Mouse (Mus musculus): ENCODE results near the gene Mia. TPM values are rescaled to one million over a fixed set of nuclear protein-coding genes. Genes with fewer than 3 reads are reported as not detected.
A peak's percentile ranks its signal among the peaks of the same experiment; 100 is the strongest.

Mia gene
- polyA plus RNA-seq, 1 experiment: 13.5 TPM

GRCm38 (mm10) chr7:27153205-27153764, 27.7 kb downstream of the Mia start, which contains the start of gene Cyp2t4:
Gene Cyp2t4 (plus strand): TSS chr7:27153714.
- TF ChIP-seq POLR2A (IDR thresholded peaks at IDR 0.05; ENCODE audit: borderline replicate concordance, extremely low read depth, low read depth, low read length) (no peak), CTCF (IDR thresholded peaks at IDR 0.05; ENCODE audit: insufficient read depth, low read length) (no peak)
- peak; percentile 54 for DNase-seq
- peaks cover 5% of the 10 kb centered on the region for H3K4me1 ChIP-seq (ENCODE audit: control insufficient read depth, insufficient read depth, low read length)
- WGBS: 26% methylated on average over 10 of the region's 10 CpGs
- no peak within 1 kb of the TSS for H3K4me3 ChIP-seq (replicated peaks; ENCODE audit: extremely low read depth, low read depth, low read length)

GRCm38 (mm10) chr7:27136410-27136996, 44.5 kb downstream of the Mia start:
- no peaks in the 10 kb centered on the region for H3K4me1 ChIP-seq (ENCODE audit: control insufficient read depth, insufficient read depth, low read length)
- 35% methylated on average over 8 of the region's 8 CpGs for WGBS
- DNase-seq: no peak
- TF ChIP-seq CTCF (IDR thresholded peaks at IDR 0.05; ENCODE audit: insufficient read depth, low read length): no peak
- no peak for TF ChIP-seq POLR2A (IDR thresholded peaks at IDR 0.05; ENCODE audit: borderline replicate concordance, extremely low read depth, low read depth, low read length)
- no peak overlapping the region for H3K4me3 ChIP-seq (replicated peaks; ENCODE audit: extremely low read depth, low read depth, low read length)

GRCm38 (mm10) chr7:27133757-27134156, 47.2 kb downstream of the Mia start:
- TF ChIP-seq CTCF (IDR thresholded peaks at IDR 0.05; ENCODE audit: insufficient read depth, low read length) (no peak), POLR2A (IDR thresholded peaks at IDR 0.05; ENCODE audit: borderline replicate concordance, extremely low read depth, low read depth, low read length) (no peak)
- DNase-seq: no peak
- 79% methylated on average over 4 of the region's 4 CpGs for WGBS
- no peak overlapping the region for H3K4me3 ChIP-seq (replicated peaks; ENCODE audit: extremely low read depth, low read depth, low read length)
- no peaks in the 10 kb centered on the region for H3K4me1 ChIP-seq (ENCODE audit: control insufficient read depth, insufficient read depth, low read length)

- 48% methylated on average over 12 of the region's 12 CpGs for WGBS
- no peaks in the 10 kb centered on the region for H3K4me1 ChIP-seq (ENCODE audit: control insufficient read depth, insufficient read depth, low read length)
- no peak for DNase-seq
- peak; percentile 20; the same call in 1 of the 2 replicates for TF ChIP-seq POLR2A (IDR thresholded peaks at IDR 0.05; ENCODE audit: borderline replicate concordance, extremely low read depth, low read depth, low read length)
- TF ChIP-seq CTCF (IDR thresholded peaks at IDR 0.05; ENCODE audit: insufficient read depth, low read length): no peak
- no peak overlapping the region for H3K4me3 ChIP-seq (replicated peaks; ENCODE audit: extremely low read depth, low read depth, low read length)
Observed at GRCm38 (mm10) chr7:27133156-27133555, 47.8 kb downstream of the Mia start.

GRCm38 (mm10) chr7:27132588-27132987, 48.4 kb downstream of the Mia start:
- H3K4me3 ChIP-seq (replicated peaks; ENCODE audit: extremely low read depth, low read depth, low read length): no peak overlapping the region
- 11% methylated on average over 10 of the region's 10 CpGs for WGBS
- no peak for DNase-seq
- no peak for TF ChIP-seq CTCF (IDR thresholded peaks at IDR 0.05; ENCODE audit: insufficient read depth, low read length)
- no peak for TF ChIP-seq POLR2A (IDR thresholded peaks at IDR 0.05; ENCODE audit: borderline replicate concordance, extremely low read depth, low read depth, low read length)
- H3K4me1 ChIP-seq (ENCODE audit: control insufficient read depth, insufficient read depth, low read length): no peaks in the 10 kb centered on the region

GRCm38 (mm10) chr7:27131387-27131786, 49.6 kb downstream of the Mia start:
- TF ChIP-seq POLR2A (IDR thresholded peaks at IDR 0.05; ENCODE audit: borderline replicate concordance, extremely low read depth, low read depth, low read length): no peak
- TF ChIP-seq CTCF (IDR thresholded peaks at IDR 0.05; ENCODE audit: insufficient read depth, low read length): no peak
- H3K4me1 ChIP-seq (ENCODE audit: control insufficient read depth, insufficient read depth, low read length): no peaks in the 10 kb centered on the region
- H3K4me3 ChIP-seq (replicated peaks; ENCODE audit: extremely low read depth, low read depth, low read length): no peak overlapping the region
- DNase-seq: no peak
- WGBS: 64% methylated on average over 2 of the region's 2 CpGs

GRCm38 (mm10) chr7:27130521-27131370, 50.2 kb downstream of the Mia start:
- 85% methylated on average over 22 of the region's 22 CpGs for WGBS
- no peak for TF ChIP-seq CTCF (IDR thresholded peaks at IDR 0.05; ENCODE audit: insufficient read depth, low read length)
- peak; percentile 33; the same call in 1 of the 2 replicates for TF ChIP-seq POLR2A (IDR thresholded peaks at IDR 0.05; ENCODE audit: borderline replicate concordance, extremely low read depth, low read depth, low read length)
- Histone ChIP-seq H3K4me1 (ENCODE audit: control insufficient read depth, insufficient read depth, low read length) (no peaks in the 10 kb centered on the region), H3K4me3 (replicated peaks; ENCODE audit: extremely low read depth, low read depth, low read length) (no peak overlapping the region)
- DNase-seq: no peak

GRCm38 (mm10) chr7:27129811-27130210, 51.1 kb downstream of the Mia start:
- 81% methylated on average over 12 of the region's 12 CpGs for WGBS
- Histone ChIP-seq H3K4me3 (replicated peaks; ENCODE audit: extremely low read depth, low read depth, low read length) (no peak overlapping the region), H3K4me1 (ENCODE audit: control insufficient read depth, insufficient read depth, low read length) (no peaks in the 10 kb centered on the region)
- TF ChIP-seq POLR2A (IDR thresholded peaks at IDR 0.05; ENCODE audit: borderline replicate concordance, extremely low read depth, low read depth, low read length) (no peak), CTCF (IDR thresholded peaks at IDR 0.05; ENCODE audit: insufficient read depth, low read length) (no peak)
- no peak for DNase-seq

Other genes starting within 250 kb of the Mia start
- not detected in 2 replicates for gene Cyp2a22, start 241.8 kb downstream of the Mia start, polyA plus RNA-seq (2012; rRNA removed)
- gene Cyp2a12, start 152.1 kb downstream of the Mia start, polyA plus RNA-seq (2012; rRNA removed): 0.11 and 0.12 TPM in 2 replicates
- 3,886 and 4,289 TPM in 2 replicates for gene Cyp2f2, start 61.2 kb downstream of the Mia start, polyA plus RNA-seq (2012; rRNA removed)
- not detected in 2 replicates for gene Cyp2t4, start 27.4 kb downstream of the Mia start, polyA plus RNA-seq (2012; rRNA removed)
- 107 and 115 TPM in 2 replicates for gene Egln2, start 14.4 kb downstream of the Mia start, polyA plus RNA-seq (2012; rRNA removed)
- gene Rab4b, start 2.3 kb downstream of the Mia start, polyA plus RNA-seq (2012; rRNA removed): 67.8 and 69.0 TPM in 2 replicates
- not detected in 2 replicates for gene Gm21983, start 71 bp downstream of the Mia start, polyA plus RNA-seq (2012; rRNA removed)
- gene BC024978, start 14.6 kb upstream of the Mia start, polyA plus RNA-seq (2012; rRNA removed): 11.2 and 13.5 TPM in 2 replicates
- 135 and 136 TPM in 2 replicates for gene Snrpa, start 15.1 kb upstream of the Mia start, polyA plus RNA-seq (2012; rRNA removed)
- 8.6 and 11.2 TPM in 2 replicates for gene Itpkc, start 47.5 kb upstream of the Mia start, polyA plus RNA-seq (2012; rRNA removed)
- gene Coq8b, start 51.9 kb upstream of the Mia start, polyA plus RNA-seq (2012; rRNA removed): 68.6 and 76.8 TPM in 2 replicates
- 33.0 and 36.4 TPM in 2 replicates for gene Numbl, start 77.3 kb upstream of the Mia start, polyA plus RNA-seq (2012; rRNA removed)
- 496 and 612 TPM in 2 replicates for gene Ltbp4, start 156.5 kb upstream of the Mia start, polyA plus RNA-seq (2012; rRNA removed)
- 76.4 and 85.1 TPM in 2 replicates for gene Shkbp1, start 174.9 kb upstream of the Mia start, polyA plus RNA-seq (2012; rRNA removed)
- gene Gm20479, start 176.3 kb upstream of the Mia start, polyA plus RNA-seq (2012; rRNA removed): not detected in 2 replicates